Mouse (Mus musculus): ENCODE measurements at regions not wholly inside any gene's neighbourhood (a gene's known extent, or its start where the extent isn't known, plus 50 kb on each side); places are given as distances from the start of the nearest gene placed in this dataset.
A peak's percentile ranks its signal among the peaks of the same experiment; 100 is the strongest.

DNA sequence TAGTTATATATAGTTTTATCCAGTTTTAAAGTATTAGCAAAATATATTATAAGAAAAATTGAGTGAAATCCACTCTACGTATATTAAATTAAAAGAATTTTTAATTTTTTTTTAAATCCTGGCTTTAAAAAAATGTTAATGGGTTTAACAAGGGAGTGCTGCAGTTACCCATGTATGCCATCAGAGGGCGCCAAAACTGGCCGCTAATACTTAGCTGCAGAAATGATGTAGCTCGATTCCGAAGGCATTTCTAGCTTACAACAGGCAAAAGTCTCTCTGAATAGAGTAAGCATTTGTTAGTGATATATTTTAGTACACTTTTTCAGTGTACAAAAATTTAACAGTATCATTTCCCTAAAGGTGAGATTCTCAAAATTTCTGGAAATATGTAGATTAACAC is 73.1 kb downstream of the Olfr444 start:
- no peaks in the 10 kb centered on the region for H3K4me1 ChIP-seq (ENCODE audit: control insufficient read depth, insufficient read depth, low read length)
- DNase-seq, result no peak
- TF ChIP-seq POLR2A (IDR thresholded peaks at IDR 0.05; ENCODE audit: borderline replicate concordance, extremely low read depth, low read depth, low read length), result no peak
- TF ChIP-seq CTCF (IDR thresholded peaks at IDR 0.05; ENCODE audit: insufficient read depth, low read length), result peak; percentile 38; the same call in 1 of the 2 replicates
- 9% methylated on average over 5 of the region's 5 CpGs for WGBS
- no peak overlapping the region for H3K4me3 ChIP-seq (replicated peaks; ENCODE audit: extremely low read depth, low read depth, low read length)
